Mouse (Mus musculus) midbrain, embryonic 15.5 days (tissue): Measurements from ENCODE around the gene Ryr3. TPM values are rescaled to one million over a fixed set of nuclear protein-coding genes. Genes with fewer than 3 reads are reported as not detected.

Source experiments
- ATAC-seq: fragments of 200-750 bp; cut with Nextera tagmentation; replicated peaks from 2 replicates; pipeline ENCODE4 v1.8.0; 2017; ENCODE audit warnings: moderate TSS enrichment
- H3K27ac ChIP-seq: fragments of 300-500 bp; sonication (generic); 2 replicates; pipeline ENCODE4 v1.5.1; 2015; ENCODE audit warnings: mild to moderate bottlenecking, inconsistent platforms
- H3K27me3 ChIP-seq: fragments of 300-500 bp; sonication (generic); replicated peaks from 2 replicates; pipeline ENCODE4 v1.6.1; 2015; ENCODE audit warnings: inconsistent platforms
- H3K36me3 ChIP-seq: fragments of 300-500 bp; sonication (generic); replicated peaks from 2 replicates; pipeline ENCODE4 v1.6.1; 2015; ENCODE audit warnings: inconsistent platforms
- H3K4me1 ChIP-seq: fragments of 300-500 bp; sonication (generic); 2 replicates; pipeline ENCODE4 v1.6.1; 2015; ENCODE audit warnings: inconsistent platforms
- H3K4me2 ChIP-seq: fragments of 300-500 bp; sonication (generic); 2 replicates; pipeline ENCODE4 v1.6.1; 2015; ENCODE audit warnings: inconsistent platforms, mild to moderate bottlenecking, moderate library complexity
- H3K4me3 ChIP-seq: fragments of 300-500 bp; sonication (generic); 2 replicates; pipeline ENCODE4 v1.5.1; 2015; ENCODE audit warnings: mild to moderate bottlenecking, inconsistent platforms
- H3K9ac ChIP-seq: fragments of 300-500 bp; sonication (generic); 2 replicates; pipeline ENCODE4 v1.6.1; 2015; ENCODE audit warnings: mild to moderate bottlenecking, inconsistent platforms
- H3K9me3 ChIP-seq: fragments of 300-500 bp; sonication (generic); 2 replicates; pipeline ENCODE4 v1.6.1; 2016; ENCODE audit warnings: inconsistent platforms
- WGBS: fragments of 180-500 bp; shearing (Covaris S2); methylation state at CpG from one replicate; pipeline ENCODE4 v1.1.7; 2015; ENCODE audit warnings: mixed read lengths; 5-methylcytosine and 5-hydroxymethylcytosine counted together
- polyA plus RNA-seq: library from polyadenylated mRNA; unstranded; fragments of >200 nt; fragmentation: Nextera tagmentation; extraction: Ambion mirVana; gene quantifications from 2 replicates; pipeline ENCODE4 v1.2.1, GENCODE M21; 2015

The Ryr3 gene
- polyA plus RNA-seq, 1 experiment from 2014 or later: 6.0 TPM

DNA sequence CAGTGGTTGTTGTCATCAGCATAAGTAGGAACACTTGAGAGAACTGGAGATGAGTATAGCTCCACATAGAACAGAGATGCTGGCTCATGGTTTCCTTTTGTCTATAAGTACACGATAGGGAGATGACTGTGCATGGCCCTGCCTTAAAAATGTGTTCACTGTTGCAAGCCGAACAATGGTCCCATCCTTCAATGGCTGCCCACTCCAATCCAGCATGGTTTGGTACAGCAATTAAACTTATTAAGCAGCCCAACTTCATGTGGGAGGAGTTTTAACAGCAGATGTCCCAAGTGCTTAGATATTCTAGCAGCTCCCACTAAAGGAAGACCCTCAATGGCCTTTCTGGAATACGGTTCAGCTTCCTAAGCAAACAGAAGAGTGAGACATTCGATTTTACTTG is 456.2 kb downstream of the Ryr3 start:
- H3K9me3 ChIP-seq: no peaks in the 10 kb centered on the region
- no peak for ATAC-seq
- 62% methylated on average over 4 of the region's 4 CpGs for WGBS
- H3K27me3 ChIP-seq: no peaks in the 10 kb centered on the region
- H3K9ac ChIP-seq: no peak overlapping the region
- no peak overlapping the region for H3K4me2 ChIP-seq
- H3K4me3 ChIP-seq: no peak overlapping the region
- H3K27ac ChIP-seq: no peak overlapping the region
- H3K36me3 ChIP-seq: no peaks in the 10 kb centered on the region
- 0 out of 2 replicates have a peak, but pooled peaks cover 4% of the 10 kb centered on the region for H3K4me1 ChIP-seq

DNA sequence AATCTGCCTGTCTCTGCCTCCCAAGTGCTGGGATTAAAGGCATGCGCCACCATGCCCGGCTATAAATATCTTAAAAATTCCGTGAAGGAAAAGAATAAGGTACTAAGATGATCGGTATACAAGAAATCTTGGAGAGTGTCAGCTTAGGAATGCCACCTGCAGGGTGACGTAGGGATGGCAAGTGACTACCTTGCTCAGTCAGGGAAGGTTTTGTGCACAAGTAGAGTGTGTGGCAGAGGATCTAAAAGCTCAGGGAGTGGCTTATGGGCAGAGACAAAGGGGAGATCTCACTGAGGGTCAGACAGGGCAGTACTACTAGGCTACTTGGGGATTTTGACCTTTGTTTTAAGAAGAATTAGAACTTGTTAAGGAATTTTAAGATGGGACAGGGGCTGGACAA is 457.2 kb downstream of the Ryr3 start:
- H3K9ac ChIP-seq: no peak overlapping the region
- H3K27ac ChIP-seq: no peak overlapping the region
- ATAC-seq: no peak
- no peak overlapping the region for H3K4me3 ChIP-seq
- no peaks in the 10 kb centered on the region for H3K36me3 ChIP-seq
- H3K4me1 ChIP-seq: 0 out of 2 replicates have a peak, but pooled peaks cover 4% of the 10 kb centered on the region
- no peaks in the 10 kb centered on the region for H3K27me3 ChIP-seq
- no peak overlapping the region for H3K4me2 ChIP-seq
- 79% methylated on average over 5 of the region's 5 CpGs for WGBS
- H3K9me3 ChIP-seq: no peaks in the 10 kb centered on the region

GRCm38 (mm10) chr2:112758732-112759131 is 458.2 kb downstream of the Ryr3 start:
- 0 out of 2 replicates have a peak, but pooled peaks cover 4% of the 10 kb centered on the region for H3K4me1 ChIP-seq
- 94% methylated on average over 2 of the region's 2 CpGs for WGBS
- no peak for ATAC-seq
- no peak overlapping the region for H3K9ac ChIP-seq
- H3K9me3 ChIP-seq: no peaks in the 10 kb centered on the region
- H3K4me2 ChIP-seq: no peak overlapping the region
- H3K27ac ChIP-seq: no peak overlapping the region
- H3K36me3 ChIP-seq: no peaks in the 10 kb centered on the region
- no peak overlapping the region for H3K4me3 ChIP-seq
- H3K27me3 ChIP-seq: no peaks in the 10 kb centered on the region

DNA sequence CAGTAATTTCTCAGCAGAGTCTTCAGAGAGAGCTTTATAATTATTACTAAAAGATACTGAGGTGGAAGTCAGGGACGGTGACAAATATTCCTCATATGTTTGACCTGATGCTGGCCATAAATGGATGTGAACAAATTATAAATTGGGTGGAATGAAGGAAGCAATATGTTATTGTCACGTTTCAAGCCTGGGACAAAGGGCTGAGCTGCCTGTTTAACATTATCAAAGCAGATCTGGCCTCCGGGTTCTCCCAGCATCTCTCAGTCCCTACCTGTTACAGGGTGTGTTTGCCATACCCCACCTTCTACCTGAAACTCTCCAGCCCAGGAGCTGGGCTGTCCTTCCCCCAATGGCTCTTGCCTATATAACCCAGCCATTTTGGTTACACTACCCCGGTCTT is 463.6 kb downstream of the Ryr3 start:
- Histone ChIP-seq H3K4me3 (no peak overlapping the region), H3K4me1 (no peaks in the 10 kb centered on the region), H3K9me3 (no peaks in the 10 kb centered on the region), H3K9ac (no peak overlapping the region), H3K27me3 (no peaks in the 10 kb centered on the region), H3K4me2 (no peak overlapping the region), H3K36me3 (no peaks in the 10 kb centered on the region), H3K27ac (no peak overlapping the region)
- WGBS: 86% methylated on average over 4 of the region's 4 CpGs
- no peak for ATAC-seq

DNA sequence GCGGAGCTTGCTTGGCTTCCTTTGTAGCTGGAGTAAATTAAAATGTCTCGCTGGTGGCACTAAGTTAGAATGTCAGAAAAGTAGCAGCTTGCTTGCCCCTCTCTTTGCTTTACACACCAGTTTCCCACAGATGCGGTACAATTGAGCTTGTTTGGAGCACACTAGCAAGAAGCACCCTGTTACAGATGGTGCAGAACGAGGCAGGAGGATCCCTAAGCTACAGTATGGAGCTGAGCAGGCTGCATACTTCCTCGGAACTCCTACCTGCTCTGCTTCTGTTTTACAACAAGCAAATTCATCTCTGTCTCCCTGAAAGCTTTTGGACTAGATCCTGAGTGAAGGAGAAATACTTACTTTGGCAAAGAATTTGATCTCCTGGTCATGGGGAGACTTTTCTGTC is 465.5 kb downstream of the Ryr3 start:
- no peaks in the 10 kb centered on the region for H3K36me3 ChIP-seq
- 83% methylated on average over 5 of the region's 5 CpGs for WGBS
- H3K9me3 ChIP-seq: no peaks in the 10 kb centered on the region
- no peaks in the 10 kb centered on the region for H3K4me1 ChIP-seq
- H3K4me2 ChIP-seq: no peak overlapping the region
- H3K4me3 ChIP-seq: no peak overlapping the region
- no peak for ATAC-seq
- H3K27me3 ChIP-seq: no peaks in the 10 kb centered on the region
- H3K9ac ChIP-seq: no peak overlapping the region
- H3K27ac ChIP-seq: no peak overlapping the region

GRCm38 (mm10) chr2:112748532-112748931 is 468.4 kb downstream of the Ryr3 start:
- WGBS: 83% methylated on average over 1 of the region's 1 CpGs
- no peak for ATAC-seq
- no peaks in the 10 kb centered on the region for H3K36me3 ChIP-seq
- no peak overlapping the region for H3K4me2 ChIP-seq
- H3K4me1 ChIP-seq: no peaks in the 10 kb centered on the region
- H3K4me3 ChIP-seq: no peak overlapping the region
- no peak overlapping the region for H3K9ac ChIP-seq
- H3K27me3 ChIP-seq: no peaks in the 10 kb centered on the region
- no peaks in the 10 kb centered on the region for H3K9me3 ChIP-seq
- H3K27ac ChIP-seq: no peak overlapping the region

DNA sequence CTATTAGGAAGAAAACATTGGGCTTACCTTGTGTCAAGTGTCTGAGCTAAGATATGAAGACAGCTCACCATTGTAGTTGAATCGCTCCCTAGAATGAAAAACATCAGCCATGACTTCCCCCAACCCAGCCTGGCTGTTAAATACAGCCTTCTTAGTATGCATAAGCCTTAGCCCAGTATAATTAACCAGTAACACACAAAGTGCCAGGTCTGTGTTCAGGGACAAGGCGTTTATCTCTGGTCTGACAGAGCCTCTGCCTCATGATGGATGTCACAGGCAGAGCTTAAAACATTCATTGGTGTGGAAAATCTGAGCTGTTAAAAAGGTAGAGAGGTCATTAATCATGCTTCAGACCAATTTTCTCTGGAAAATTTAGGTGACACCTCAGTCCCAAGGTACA is 484.0 kb downstream of the Ryr3 start:
- no peak overlapping the region for H3K27ac ChIP-seq

GRCm38 (mm10) chr2:112727842-112728241 is 489.1 kb downstream of the Ryr3 start:
- Histone ChIP-seq H3K9me3 (no peaks in the 10 kb centered on the region), H3K4me1 (peaks cover under 1% of the 10 kb centered on the region; the same call in 1 of the 2 replicates), H3K9ac (no peak overlapping the region), H3K4me3 (no peak overlapping the region), H3K27me3 (no peaks in the 10 kb centered on the region), H3K4me2 (no peak overlapping the region), H3K36me3 (no peaks in the 10 kb centered on the region), H3K27ac (no peak overlapping the region)
- WGBS: 32% methylated on average over 6 of the region's 6 CpGs
- no peak for ATAC-seq

More for the DNA sequence above, 484.0 kb downstream of the Ryr3 start:
- 51% methylated on average over 2 of the region's 2 CpGs for WGBS
- H3K27me3 ChIP-seq: no peaks in the 10 kb centered on the region
- no peak overlapping the region for H3K4me3 ChIP-seq
- H3K9ac ChIP-seq: no peak overlapping the region
- no peak overlapping the region for H3K4me2 ChIP-seq
- no peaks in the 10 kb centered on the region for H3K36me3 ChIP-seq
- H3K4me1 ChIP-seq: peaks cover 3% of the 10 kb centered on the region; the same call in 1 of the 2 replicates
- 0 out of 2 replicates have a peak, but pooled peaks have one; percentile 52 for ATAC-seq
- no peaks in the 10 kb centered on the region for H3K9me3 ChIP-seq

- 81% methylated on average over 1 of the region's 1 CpGs for WGBS
- H3K27me3 ChIP-seq: no peaks in the 10 kb centered on the region
- H3K4me2 ChIP-seq: no peak overlapping the region
- H3K9ac ChIP-seq: no peak overlapping the region
- H3K36me3 ChIP-seq: no peaks in the 10 kb centered on the region
- no peaks in the 10 kb centered on the region for H3K9me3 ChIP-seq
- H3K4me1 ChIP-seq: peaks cover 6% of the 10 kb centered on the region
- no peak overlapping the region for H3K27ac ChIP-seq
- ATAC-seq: peak; percentile 13; the same call in 1 of the 2 replicates
- H3K4me3 ChIP-seq: no peak overlapping the region
Measured at GRCm38 (mm10) chr2:112721217-112721616, 495.7 kb downstream of the Ryr3 start.

DNA sequence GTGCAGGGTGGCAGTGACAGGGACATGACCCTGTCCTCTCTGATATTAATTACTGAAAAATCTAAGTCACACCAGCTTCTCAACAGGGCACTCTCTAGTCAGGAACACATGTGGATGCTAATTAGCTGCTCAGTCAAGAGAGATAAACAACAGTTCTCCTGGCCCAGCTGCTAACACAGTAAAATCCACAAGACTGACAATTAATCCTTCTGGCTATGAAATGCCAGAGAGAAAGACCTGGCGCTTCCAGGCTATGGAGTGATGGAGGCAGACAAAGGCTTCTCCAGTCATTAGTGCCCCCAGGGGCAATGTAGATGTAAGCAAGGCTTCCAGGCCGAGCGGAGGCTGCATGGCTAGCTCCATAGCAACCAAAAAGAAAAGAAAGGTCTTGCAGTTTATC is 496.2 kb downstream of the Ryr3 start:
- 8% methylated on average over 3 of the region's 3 CpGs for WGBS
- Histone ChIP-seq H3K9me3 (no peaks in the 10 kb centered on the region), H3K4me2 (no peak overlapping the region), H3K9ac (no peak overlapping the region), H3K27ac (peak overlapping the region; percentile 62), H3K27me3 (no peaks in the 10 kb centered on the region), H3K4me1 (peaks cover 6% of the 10 kb centered on the region), H3K36me3 (no peaks in the 10 kb centered on the region), H3K4me3 (no peak overlapping the region)
- peak; percentile 92 for ATAC-seq

DNA sequence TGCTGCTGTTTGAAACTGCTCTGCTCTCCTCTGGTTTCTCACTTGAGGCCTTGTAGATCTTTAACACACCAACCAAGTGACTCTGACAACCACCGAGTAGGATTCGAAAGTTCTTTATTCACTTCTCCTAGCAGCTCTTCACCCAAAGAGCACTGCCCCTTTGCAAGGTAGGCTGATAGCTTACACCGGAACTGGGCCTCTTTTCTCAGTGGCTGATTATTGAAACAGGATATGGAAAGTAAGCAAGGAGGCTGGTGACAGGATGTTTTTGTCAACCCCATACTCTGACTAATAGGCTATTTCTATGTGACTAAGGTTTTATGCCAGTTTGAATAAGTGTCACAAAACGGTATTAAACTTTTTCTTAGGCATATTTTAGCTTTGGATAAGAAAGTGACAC is 502.2 kb downstream of the Ryr3 start:
- no peak for ATAC-seq
- no peak overlapping the region for H3K4me2 ChIP-seq
- H3K27ac ChIP-seq: no peak overlapping the region
- no peak overlapping the region for H3K9ac ChIP-seq
- no peak overlapping the region for H3K4me3 ChIP-seq
- H3K4me1 ChIP-seq: no peaks in the 10 kb centered on the region
- H3K9me3 ChIP-seq: no peaks in the 10 kb centered on the region
- H3K27me3 ChIP-seq: no peaks in the 10 kb centered on the region
- H3K36me3 ChIP-seq: no peaks in the 10 kb centered on the region
- WGBS: 81% methylated on average over 4 of the region's 4 CpGs

GRCm38 (mm10) chr2:112681817-112682216 is 535.1 kb downstream of the Ryr3 start:
- ATAC-seq: no peak
- H3K36me3 ChIP-seq: no peaks in the 10 kb centered on the region
- H3K4me3 ChIP-seq: no peak overlapping the region
- H3K27ac ChIP-seq: no peak overlapping the region
- no peaks in the 10 kb centered on the region for H3K9me3 ChIP-seq
- H3K9ac ChIP-seq: no peak overlapping the region
- no peak overlapping the region for H3K4me2 ChIP-seq
- no peaks in the 10 kb centered on the region for H3K4me1 ChIP-seq
- H3K27me3 ChIP-seq: no peaks in the 10 kb centered on the region
- WGBS: 81% methylated on average over 5 of the region's 5 CpGs

- Histone ChIP-seq H3K9ac (no peak overlapping the region), H3K27me3 (no peaks in the 10 kb centered on the region), H3K4me1 (no peaks in the 10 kb centered on the region), H3K27ac (no peak overlapping the region), H3K4me3 (no peak overlapping the region), H3K9me3 (no peaks in the 10 kb centered on the region), H3K4me2 (no peak overlapping the region), H3K36me3 (no peaks in the 10 kb centered on the region)
- ATAC-seq: no peak
- 27% methylated on average over 1 of the region's 1 CpGs for WGBS
Measured at GRCm38 (mm10) chr2:112677246-112677645, 539.6 kb downstream of the Ryr3 start.
